Mouse (Mus musculus): ENCODE data around the gene Olfr283.

GRCm38 (mm10) chr15:98415996-98416395, 35.2 kb upstream of the Olfr283 start:
- TF ChIP-seq CTCF (IDR thresholded peaks at IDR 0.05; ENCODE audit: control insufficient read depth, insufficient read depth, low read length) (no peak), POLR2A (IDR thresholded peaks at IDR 0.05; ENCODE audit: borderline replicate concordance, control insufficient read depth, low read depth, low read length) (no peak)
